Mouse (Mus musculus): Measurements from ENCODE around the gene Col4a1.
A peak's percentile ranks its signal among the peaks of the same experiment; 100 is the strongest.

Gene Col4a1

GRCm38 (mm10) chr8:11230277-11230676 is 82.3 kb downstream of the Col4a1 start:
- DNase-seq (ENCODE audit: low spot score), result no peak

GRCm38 (mm10) chr8:11227421-11227820 is 85.2 kb downstream of the Col4a1 start:
- DNase-seq (ENCODE audit: low spot score), result no peak

GRCm38 (mm10) chr8:11225577-11226434 is 86.8 kb downstream of the Col4a1 start:
- DNase-seq (ENCODE audit: low spot score), result peak; percentile 88

- DNase-seq (ENCODE audit: low spot score), result no peak
These were observed 88.4 kb downstream of the Col4a1 start for GRCm38 (mm10) chr8:11224178-11224577.

- peak; percentile 49 for DNase-seq (ENCODE audit: low spot score)
These were observed 91.3 kb downstream of the Col4a1 start for GRCm38 (mm10) chr8:11221353-11221752.

- DNase-seq (ENCODE audit: low spot score), result no peak
These were observed 93.3 kb downstream of the Col4a1 start for GRCm38 (mm10) chr8:11219282-11219681.

- peak; percentile 83 for DNase-seq (ENCODE audit: low spot score)
These were observed 97.4 kb downstream of the Col4a1 start for GRCm38 (mm10) chr8:11215231-11215630.

GRCm38 (mm10) chr8:11206509-11206908 is 106.1 kb downstream of the Col4a1 start:
- no peak for DNase-seq (ENCODE audit: low spot score)

- DNase-seq (ENCODE audit: low spot score), result no peak
These were observed 107.1 kb downstream of the Col4a1 start for GRCm38 (mm10) chr8:11205532-11205931.

- no peak for DNase-seq (ENCODE audit: low spot score)
These were observed 109.1 kb downstream of the Col4a1 start for GRCm38 (mm10) chr8:11203260-11204110.

- DNase-seq (ENCODE audit: low spot score), result no peak
These were observed 114.0 kb downstream of the Col4a1 start for GRCm38 (mm10) chr8:11198650-11199049.

- DNase-seq (ENCODE audit: low spot score), result no peak
These were observed 114.6 kb downstream of the Col4a1 start for GRCm38 (mm10) chr8:11197988-11198387.

- no peak for DNase-seq (ENCODE audit: low spot score)
These were observed 115.4 kb downstream of the Col4a1 start for GRCm38 (mm10) chr8:11197261-11197660.

GRCm38 (mm10) chr8:11192719-11193324 is 119.8 kb downstream of the Col4a1 start:
- DNase-seq (ENCODE audit: low spot score), result no peak

- DNase-seq (ENCODE audit: low spot score), result peak; percentile 71
These were observed 124.9 kb downstream of the Col4a1 start for GRCm38 (mm10) chr8:11187581-11188271.

GRCm38 (mm10) chr8:11186456-11186855 is 126.2 kb downstream of the Col4a1 start:
- DNase-seq (ENCODE audit: low spot score), result no peak

GRCm38 (mm10) chr8:11185672-11186071 is 127.0 kb downstream of the Col4a1 start:
- no peak for DNase-seq (ENCODE audit: low spot score)

- no peak for DNase-seq (ENCODE audit: low spot score)
These were observed 129.0 kb downstream of the Col4a1 start for GRCm38 (mm10) chr8:11183611-11184031.

- DNase-seq (ENCODE audit: low spot score), result no peak
These were observed 130.0 kb downstream of the Col4a1 start for GRCm38 (mm10) chr8:11182606-11183005.

- no peak for DNase-seq (ENCODE audit: low spot score)
These were observed 130.5 kb downstream of the Col4a1 start for GRCm38 (mm10) chr8:11182148-11182484.

GRCm38 (mm10) chr8:11181420-11182147 is 131.0 kb downstream of the Col4a1 start:
- no peak for DNase-seq (ENCODE audit: low spot score)

Measured in adipocyte (in vitro differentiated cells).